Mouse (Mus musculus) ES-E14 (cell line): ENCODE data around the gene Fnip1. TPM values are rescaled to one million over a fixed set of nuclear protein-coding genes. Genes with fewer than 3 reads are reported as not detected.

ENCODE experiments used
- DNase-seq: peaks from one replicate; pipeline ENCODE4 v3.0.0-alpha.2; 2013; ENCODE audit warnings: low read depth, low spot score
- H3K27ac ChIP-seq: 2 replicates; pipeline ENCODE4 v1.5.1; 2012; ENCODE audit warnings: low read depth, mild to moderate bottlenecking, low read length, moderate library complexity, mixed read lengths; ENCODE audit not compliant: poor library complexity, insufficient read depth, severe bottlenecking
- H3K36me3 ChIP-seq: 2 replicates; pipeline ENCODE4 v1.6.1; 2012; ENCODE audit warnings: mild to moderate bottlenecking, low read length, moderate library complexity, mixed read lengths; ENCODE audit not compliant: control insufficient read depth, poor library complexity, insufficient read depth, severe bottlenecking
- H3K4me1 ChIP-seq, 2 experiments: fragments of 150-350 bp in 1 of 2; sonication (generic) in 1 of 2; 2 replicates each; pipeline ENCODE4 v1.6.1; 2012; ENCODE audit warnings: low read length in 2 of 2, mild to moderate bottlenecking in 1 of 2, mixed read lengths in 1 of 2; ENCODE audit not compliant: control insufficient read depth in 2 of 2, insufficient read depth in 2 of 2, poor library complexity in 1 of 2
- H3K4me3 ChIP-seq, 2 experiments: fragments of 150-350 bp in 1 of 2; sonication (generic) in 1 of 2; 2 replicates each; pipeline ENCODE4 v1.5.1; 2012; ENCODE audit warnings: low read length in 2 of 2, low read depth in 1 of 2, mild to moderate bottlenecking in 1 of 2, mixed read lengths in 1 of 2; ENCODE audit not compliant: insufficient read depth in 1 of 2, poor library complexity in 1 of 2, severe bottlenecking in 1 of 2
- H3K9ac ChIP-seq: 2 replicates; pipeline ENCODE4 v1.6.1; 2012; ENCODE audit warnings: low read depth, mild to moderate bottlenecking, low read length, mixed read lengths; ENCODE audit not compliant: poor library complexity, insufficient read depth, severe bottlenecking
- H3K9me3 ChIP-seq: fragments of 150-350 bp; sonication (generic); 2 replicates; pipeline ENCODE4 v1.6.1; 2012; ENCODE audit warnings: low read depth, mild to moderate bottlenecking, low read length; ENCODE audit not compliant: control insufficient read depth, insufficient read depth
- CHD2 ChIP-seq: IDR thresholded peaks from 2 replicates; pipeline ENCODE4 v1.6.1; 2014; ENCODE audit warnings: mild to moderate bottlenecking, low read depth, low read length, inconsistent platforms
- HCFC1 ChIP-seq: IDR thresholded peaks from 2 replicates; pipeline ENCODE4 v1.6.1; 2012; ENCODE audit warnings: low read length, inconsistent platforms, borderline replicate concordance; ENCODE audit not compliant: insufficient read depth
- MAFK ChIP-seq: IDR thresholded peaks from 2 replicates; pipeline ENCODE4 v1.6.1; 2014; ENCODE audit warnings: mild to moderate bottlenecking, low read depth, low read length, inconsistent platforms; ENCODE audit not compliant: insufficient read depth
- ZC3H11A ChIP-seq: IDR thresholded peaks from 2 replicates; pipeline ENCODE4 v1.6.1; 2012; ENCODE audit warnings: low read depth, mild to moderate bottlenecking, inconsistent platforms, low read length, borderline replicate concordance
- ZNF384 ChIP-seq: IDR thresholded peaks from 2 replicates; pipeline ENCODE4 v1.6.1; 2012; ENCODE audit warnings: low read depth, low read length, inconsistent platforms
- in situ Hi-C, 2 experiments: fragments of 600-800 bp; cut with MboI; formaldehyde crosslinking; loops; one replicate each; pipeline ENCODE4 v1.15.1; 2025; ENCODE audit warnings: low sequenced_read_pairs in 2 of 2, inconsistent platforms in 1 of 2; ENCODE audit not compliant: unreplicated experiment in 2 of 2
- total RNA-seq: library from RNA; depleted of rRNA; stranded (reverse); fragments of 300-350 nt; gene quantifications from 2 replicates; pipeline ENCODE4 v1.2.3, GENCODE M21; 2012

The Fnip1 gene
- total RNA-seq, 1 experiment, result 13.9 TPM

DNA sequence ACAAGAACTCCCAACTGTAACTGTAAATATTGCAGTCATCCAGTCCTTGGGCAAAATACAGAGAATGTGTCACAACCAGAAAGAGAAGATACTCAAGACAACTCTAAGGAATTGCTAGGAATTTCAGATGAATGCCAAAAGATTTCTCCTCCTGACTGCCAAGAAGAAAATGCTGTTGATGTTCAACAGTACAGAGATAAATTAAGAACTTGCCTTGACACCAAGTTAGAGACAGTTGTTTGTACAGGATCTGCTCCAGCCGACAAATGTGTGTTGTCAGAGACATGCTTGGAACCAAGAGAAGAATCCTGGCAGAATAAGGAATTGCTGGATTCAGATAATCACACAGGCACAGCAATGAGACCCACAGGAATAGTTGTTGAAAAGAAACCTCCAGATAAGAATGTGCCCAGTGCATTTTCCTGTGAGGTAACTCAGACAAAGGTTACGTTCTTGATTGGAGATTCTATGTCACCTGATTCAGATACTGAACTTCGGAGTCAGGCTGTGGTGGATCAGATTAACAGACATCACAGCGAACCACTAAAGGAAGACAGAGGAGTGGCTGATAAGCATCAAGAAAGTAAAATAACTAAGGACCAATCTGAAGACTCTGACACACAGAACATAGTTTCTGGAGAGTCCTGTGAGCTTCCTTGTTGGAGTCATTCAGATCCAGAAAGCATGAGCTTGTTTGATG, 64.7 kb downstream of the Fnip1 start:
- TF ChIP-seq CHD2 (no peak), ZNF384 (no peak), MAFK (no peak), ZC3H11A (no peak)
- DNase-seq, result no peak
- Histone ChIP-seq H3K9ac (no peak overlapping the region), H3K9me3 (no peaks in the 10 kb centered on the region), H3K4me3 (no peak overlapping the region), H3K4me1 (no peaks in the 10 kb centered on the region), H3K36me3 (peaks cover 4% of the 10 kb centered on the region; the same call in 1 of the 2 replicates), H3K27ac (no peak overlapping the region)
- in situ Hi-C loops, result no loop called here

DNA sequence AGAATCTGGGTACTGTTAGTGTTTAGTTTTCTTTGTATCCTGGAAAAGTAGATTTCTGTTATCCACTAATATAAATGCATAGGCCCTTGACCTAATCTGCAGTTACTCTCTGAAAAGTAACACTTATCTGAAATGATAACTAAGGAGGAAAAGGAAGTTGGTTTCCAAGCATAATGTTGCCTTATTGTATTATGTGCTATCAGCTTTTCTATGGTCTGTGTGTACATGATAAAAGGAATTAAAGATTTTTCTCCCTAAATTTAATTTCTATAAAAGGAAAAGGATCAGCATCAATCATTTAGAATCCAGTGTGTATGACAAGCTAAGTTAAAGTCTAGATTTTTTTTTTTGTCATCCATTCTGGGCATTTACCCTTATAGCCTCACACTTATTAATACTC, 75.6 kb downstream of the Fnip1 start:
- H3K27ac ChIP-seq, result no peak overlapping the region
- H3K9me3 ChIP-seq, result no peaks in the 10 kb centered on the region
- in situ Hi-C loops, result no loop called here
- no peaks in the 10 kb centered on the region for H3K36me3 ChIP-seq
- H3K4me1 ChIP-seq, result no peaks in the 10 kb centered on the region
- TF ChIP-seq ZNF384 (no peak), MAFK (no peak), CHD2 (no peak), ZC3H11A (no peak), HCFC1 (no peak)
- H3K4me3 ChIP-seq, result no peak overlapping the region
- no peak for DNase-seq
- H3K9ac ChIP-seq, result no peak overlapping the region

GRCm38 (mm10) chr11:54521927-54522528, 84.0 kb downstream of the Fnip1 start:
- DNase-seq, result no peak
- TF ChIP-seq MAFK (no peak), CHD2 (no peak), ZNF384 (peak; percentile 72; the same call in 1 of the 2 replicates), ZC3H11A (no peak), HCFC1 (no peak)
- in situ Hi-C loops, result no loop called here

GRCm38 (mm10) chr11:54522529-54523430, 84.8 kb downstream of the Fnip1 start, which contains the start of gene Rapgef6:
TSS of gene Rapgef6 (plus strand) at chr11:54522847.
- peak within 1 kb of the TSS; percentile 91 for H3K9ac ChIP-seq
- H3K9me3 ChIP-seq, result no peaks in the 10 kb centered on the region
- H3K27ac ChIP-seq, result peak within 1 kb of the TSS; percentile 61
- TF ChIP-seq MAFK (no peak), CHD2 (peak; percentile 85; the same call in 1 of the 2 replicates), HCFC1 (0 out of 2 replicates have a peak, but pooled peaks have one; percentile 3), ZC3H11A (no peak), ZNF384 (no peak)
- H3K4me3 ChIP-seq, result peak within 1 kb of the TSS; percentile 90 to 94
- in situ Hi-C loops, result no loop called here
- no peaks in the 10 kb centered on the region for H3K36me3 ChIP-seq
- DNase-seq, result peak; percentile 97
- no peaks in the 10 kb centered on the region for H3K4me1 ChIP-seq

More at GRCm38 (mm10) chr11:54521927-54522528, 84.0 kb downstream of the Fnip1 start:
- Histone ChIP-seq H3K36me3 (no peaks in the 10 kb centered on the region), H3K4me1 (no peaks in the 10 kb centered on the region), H3K9me3 (no peaks in the 10 kb centered on the region), H3K9ac (peak overlapping the region; percentile 86), H3K4me3 (peak overlapping the region; percentile 75 to 80), H3K27ac (peak overlapping the region; percentile 43; the same call in 1 of the 2 replicates)
